Mouse (Mus musculus): ENCODE measurements around the gene Farp2. TPM values are rescaled to one million over a fixed set of nuclear protein-coding genes. Genes with fewer than 3 reads are reported as not detected.
A peak's percentile ranks its signal among the peaks of the same experiment; 100 is the strongest.

The Farp2 gene
- polyA plus RNA-seq, 1 experiment from 2014 or later, result 1.5 TPM

DNA sequence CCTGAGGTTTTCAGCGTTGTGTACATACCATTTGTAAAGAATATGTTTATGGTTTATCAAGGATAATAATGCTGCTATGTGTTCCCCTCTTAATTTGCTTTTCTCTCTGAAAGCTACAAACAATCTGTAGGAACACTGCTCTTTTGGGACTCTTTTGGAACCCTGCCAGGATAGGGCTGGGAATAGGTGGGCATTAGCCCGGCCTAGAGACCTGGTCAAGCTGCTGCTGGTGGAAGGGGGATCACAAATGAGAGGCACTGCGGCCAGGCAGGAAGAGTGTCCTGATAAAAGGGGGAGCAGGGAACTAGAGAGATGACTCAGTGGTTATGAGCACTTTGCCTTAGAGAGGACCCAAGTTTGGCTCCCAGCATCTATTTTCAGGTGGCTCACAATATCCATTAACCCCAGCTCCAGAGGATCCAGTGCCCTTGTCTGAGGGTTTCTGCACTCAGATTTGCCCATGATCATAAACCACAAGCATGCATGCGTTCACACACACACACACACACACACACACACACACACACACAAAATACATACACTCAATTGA lies 96.9 kb downstream of the Farp2 start:
- no peaks in the 10 kb centered on the region for H3K9me3 ChIP-seq (replicated peaks)
- H3K9ac ChIP-seq, result no peak overlapping the region
- no peaks in the 10 kb centered on the region for H3K4me1 ChIP-seq
- no peak overlapping the region for H3K27ac ChIP-seq
- H3K4me3 ChIP-seq, result no peak overlapping the region
- no peak overlapping the region for H3K4me2 ChIP-seq
- WGBS (ENCODE audit: insufficient replicate concordance), result 53% methylated on average over 4 of the region's 4 CpGs
- ATAC-seq, result no peak
- H3K27me3 ChIP-seq (replicated peaks), result no peaks in the 10 kb centered on the region
- no peaks in the 10 kb centered on the region for H3K36me3 ChIP-seq

DNA sequence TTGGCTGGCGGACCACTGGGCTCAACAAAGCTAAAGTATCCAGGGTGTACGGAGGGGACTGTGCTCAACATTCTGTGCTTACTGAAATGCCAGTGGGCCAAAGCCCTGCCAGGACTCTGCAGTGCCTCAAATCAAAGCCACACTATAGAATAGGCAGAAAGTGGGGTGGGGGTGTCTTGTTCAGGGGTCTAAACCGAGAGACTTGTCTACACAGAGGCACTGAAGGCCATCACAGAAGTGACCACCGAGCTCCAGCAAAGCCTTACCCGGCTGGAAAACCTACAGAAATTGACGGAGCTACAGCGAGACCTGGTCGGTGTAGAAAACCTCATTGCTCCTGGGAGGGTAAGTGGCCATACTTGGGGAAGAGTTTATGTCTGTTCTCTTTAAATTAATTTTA lies 97.9 kb downstream of the Farp2 start:
- H3K4me1 ChIP-seq, result no peaks in the 10 kb centered on the region
- H3K27ac ChIP-seq, result no peak overlapping the region
- no peak overlapping the region for H3K4me3 ChIP-seq
- H3K9ac ChIP-seq, result no peak overlapping the region
- H3K9me3 ChIP-seq (replicated peaks), result no peaks in the 10 kb centered on the region
- no peaks in the 10 kb centered on the region for H3K27me3 ChIP-seq (replicated peaks)
- no peak for ATAC-seq
- WGBS (ENCODE audit: insufficient replicate concordance), result 74% methylated on average over 8 of the region's 8 CpGs
- H3K4me2 ChIP-seq, result no peak overlapping the region
- no peaks in the 10 kb centered on the region for H3K36me3 ChIP-seq

DNA sequence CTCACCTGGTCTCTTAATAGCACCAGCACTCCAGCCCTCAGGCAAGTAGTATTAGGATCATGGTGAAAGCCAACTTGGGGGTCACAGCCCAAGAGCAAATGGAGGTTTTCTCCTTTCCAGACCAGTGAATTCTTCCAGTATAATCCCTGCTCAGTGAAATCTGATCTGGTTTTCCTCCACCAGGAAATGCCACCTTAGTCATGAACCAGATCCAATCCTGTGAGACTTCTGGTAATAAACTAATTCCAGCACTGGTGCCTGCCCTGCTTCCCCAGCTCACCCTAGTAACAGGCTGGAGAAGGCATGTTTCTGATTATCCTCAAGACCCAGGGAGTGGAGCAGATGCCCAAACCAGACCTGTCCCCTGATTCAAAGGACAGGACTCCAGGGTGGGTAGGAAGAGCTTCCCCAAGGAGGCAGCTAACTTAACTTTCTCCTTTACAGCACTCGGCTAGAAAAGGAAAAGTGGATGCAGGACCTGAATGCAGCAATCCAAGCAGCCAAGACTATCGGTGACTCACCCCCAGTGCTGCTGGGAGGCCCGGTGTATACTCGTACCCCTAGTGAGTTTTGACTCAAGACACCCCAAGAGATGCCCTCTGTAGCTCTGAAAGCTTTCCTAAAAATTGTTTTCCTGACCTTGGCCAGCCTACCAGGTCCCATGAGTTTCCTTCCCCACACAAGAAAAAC lies 106.3 kb downstream of the Farp2 start:
- H3K27me3 ChIP-seq (replicated peaks), result no peaks in the 10 kb centered on the region
- no peaks in the 10 kb centered on the region for H3K9me3 ChIP-seq (replicated peaks)
- H3K27ac ChIP-seq, result no peak overlapping the region
- ATAC-seq, result no peak
- H3K4me1 ChIP-seq, result peaks cover 25% of the 10 kb centered on the region
- H3K9ac ChIP-seq, result no peak overlapping the region
- no peak overlapping the region for H3K4me3 ChIP-seq
- H3K36me3 ChIP-seq, result peaks cover 29% of the 10 kb centered on the region
- H3K4me2 ChIP-seq, result no peak overlapping the region
- WGBS (ENCODE audit: insufficient replicate concordance), result 74% methylated on average over 4 of the region's 4 CpGs

DNA sequence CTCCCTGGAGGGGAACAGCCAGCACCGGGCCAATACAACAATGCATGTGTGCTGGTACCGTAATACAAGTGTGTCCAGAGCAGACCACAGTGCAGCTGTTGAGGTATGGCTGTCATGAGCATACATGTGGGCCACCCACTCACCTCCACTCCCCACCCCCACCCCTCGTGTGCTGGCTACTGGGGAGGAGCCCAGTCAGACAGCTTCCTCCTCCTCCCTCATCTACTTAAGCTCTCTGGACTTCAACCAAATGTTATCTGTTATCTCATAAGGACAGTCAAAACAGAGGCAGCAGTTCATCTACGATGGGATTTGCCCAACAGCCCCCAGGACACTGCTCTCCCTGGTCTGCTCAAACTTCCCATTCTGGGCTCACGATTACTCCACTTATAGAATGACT lies 107.1 kb downstream of the Farp2 start:
- Histone ChIP-seq H3K9ac (no peak overlapping the region), H3K4me2 (peak overlapping the region; percentile 20; the same call in 1 of the 2 replicates), H3K9me3 (replicated peaks) (no peaks in the 10 kb centered on the region), H3K27ac (no peak overlapping the region), H3K27me3 (replicated peaks) (no peaks in the 10 kb centered on the region), H3K36me3 (peaks cover 36% of the 10 kb centered on the region), H3K4me1 (peaks cover 29% of the 10 kb centered on the region), H3K4me3 (no peak overlapping the region)
- 35% methylated on average over 5 of the region's 5 CpGs for WGBS (ENCODE audit: insufficient replicate concordance)
- ATAC-seq, result peak; percentile 79

DNA sequence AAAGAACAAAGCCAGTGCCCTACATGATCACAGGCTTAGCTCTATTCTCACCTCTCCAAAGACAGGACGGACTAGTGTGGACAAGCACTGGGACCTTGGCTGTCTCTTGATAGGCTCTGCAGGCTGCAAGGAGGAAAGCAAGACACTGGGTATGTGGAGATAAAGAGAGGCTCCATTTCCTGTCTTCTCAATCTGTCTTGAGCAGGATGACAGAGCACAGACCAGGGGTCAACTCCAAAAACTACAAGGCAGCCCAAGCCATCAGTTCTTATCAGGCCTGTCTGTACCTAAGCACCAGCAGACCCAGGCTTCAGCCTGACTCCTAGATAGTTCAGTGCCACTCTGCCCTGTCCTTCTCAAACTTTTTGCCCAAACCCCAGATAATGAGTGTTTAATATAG lies 112.6 kb downstream of the Farp2 start:
- Histone ChIP-seq H3K9ac (no peak overlapping the region), H3K4me1 (peaks cover 41% of the 10 kb centered on the region), H3K27me3 (replicated peaks) (no peaks in the 10 kb centered on the region), H3K9me3 (replicated peaks) (no peaks in the 10 kb centered on the region), H3K36me3 (peaks cover 89% of the 10 kb centered on the region), H3K4me3 (no peak overlapping the region), H3K27ac (peak overlapping the region; percentile 54), H3K4me2 (no peak overlapping the region)
- WGBS (ENCODE audit: insufficient replicate concordance), result 19% methylated on average over 1 of the region's 1 CpGs
- peak; percentile 88 for ATAC-seq

DNA sequence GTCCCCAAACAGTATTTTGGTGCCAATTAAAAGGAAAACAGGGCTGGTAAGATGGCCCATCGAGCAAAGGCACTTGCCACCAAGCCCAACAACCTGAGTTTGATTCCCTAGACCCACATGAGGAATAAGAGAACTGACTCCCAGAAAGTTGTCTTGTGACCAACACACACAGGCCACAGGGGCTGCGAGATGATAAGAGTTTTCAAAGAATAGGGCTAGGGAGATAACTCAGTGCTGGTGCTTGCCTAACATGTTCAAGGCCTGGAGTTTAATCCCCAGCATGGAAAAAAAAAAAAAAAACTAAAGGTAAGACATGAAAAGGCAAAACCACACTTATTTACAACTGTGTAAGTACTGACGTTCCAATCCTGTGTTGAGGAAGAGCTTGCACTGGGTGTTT lies 118.9 kb downstream of the Farp2 start:
- ATAC-seq, result no peak
- Histone ChIP-seq H3K4me3 (no peak overlapping the region), H3K9ac (peak overlapping the region; percentile 28), H3K36me3 (peaks cover 53% of the 10 kb centered on the region), H3K9me3 (replicated peaks) (no peaks in the 10 kb centered on the region), H3K4me1 (peaks cover 50% of the 10 kb centered on the region), H3K4me2 (peak overlapping the region; percentile 39), H3K27me3 (replicated peaks) (no peaks in the 10 kb centered on the region), H3K27ac (peak overlapping the region; percentile 80)
- 30% methylated on average over 3 of the region's 3 CpGs for whole genome bisulfite sequencing (ENCODE audit: insufficient replicate concordance)

DNA sequence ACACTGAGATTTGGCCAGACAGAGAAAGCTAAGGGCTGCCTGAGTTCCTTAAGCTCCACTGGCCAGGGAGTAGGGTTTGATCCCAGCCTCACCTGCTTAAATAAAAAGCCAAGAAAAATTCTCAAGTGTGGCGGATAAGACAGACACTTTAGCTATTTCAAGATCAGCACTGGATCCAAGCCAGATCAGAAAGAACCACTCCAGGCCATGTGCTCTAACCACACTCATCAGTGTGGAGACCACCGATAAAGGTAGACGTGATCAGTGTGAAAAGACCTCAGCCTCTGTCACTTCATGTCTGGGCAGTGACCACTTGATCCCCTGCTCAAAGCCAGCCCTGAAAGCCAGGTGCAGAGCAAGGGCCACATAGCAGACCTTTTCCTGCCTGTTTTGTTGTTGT lies 120.8 kb downstream of the Farp2 start:
- Histone ChIP-seq H3K27ac (no peak overlapping the region), H3K9me3 (replicated peaks) (no peaks in the 10 kb centered on the region), H3K4me2 (0 out of 2 replicates have a peak overlapping the region, but pooled peaks have one; percentile 91), H3K27me3 (replicated peaks) (no peaks in the 10 kb centered on the region), H3K4me1 (peaks cover 55% of the 10 kb centered on the region), H3K36me3 (peaks cover 34% of the 10 kb centered on the region), H3K4me3 (no peak overlapping the region), H3K9ac (no peak overlapping the region)
- 65% methylated on average over 3 of the region's 3 CpGs for WGBS (ENCODE audit: insufficient replicate concordance)
- ATAC-seq, result no peak

DNA sequence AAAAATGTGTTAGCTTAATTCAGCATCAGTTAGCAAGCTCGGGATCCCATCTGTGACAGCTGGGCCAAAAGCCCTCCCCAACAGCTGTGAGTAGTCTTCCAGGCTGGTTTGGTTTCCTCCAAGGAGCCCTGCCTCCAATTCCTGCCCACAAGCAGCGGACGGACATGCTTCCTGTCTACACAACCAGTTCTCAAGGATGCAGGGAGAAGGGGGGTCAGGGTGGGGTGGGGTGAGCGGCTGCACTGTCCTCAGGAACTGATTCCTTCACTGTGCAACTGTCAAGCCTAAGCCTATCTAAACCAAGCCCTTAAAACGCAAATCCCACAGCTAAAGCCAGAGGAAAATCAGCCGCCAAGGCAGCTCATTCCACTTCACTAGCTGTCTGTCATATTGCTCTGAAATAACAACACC lies 122.6 kb downstream of the Farp2 start:
- Histone ChIP-seq H3K4me2 (peak overlapping the region; percentile 91), H3K9ac (peak overlapping the region; percentile 92), H3K9me3 (replicated peaks) (no peaks in the 10 kb centered on the region), H3K27ac (peak overlapping the region; percentile 90), H3K4me3 (peak overlapping the region; percentile 93), H3K4me1 (peaks cover 55% of the 10 kb centered on the region), H3K27me3 (replicated peaks) (no peaks in the 10 kb centered on the region), H3K36me3 (peaks cover 18% of the 10 kb centered on the region)
- WGBS (ENCODE audit: insufficient replicate concordance), result 10% methylated on average over 6 of the region's 6 CpGs
- ATAC-seq, result no peak

DNA sequence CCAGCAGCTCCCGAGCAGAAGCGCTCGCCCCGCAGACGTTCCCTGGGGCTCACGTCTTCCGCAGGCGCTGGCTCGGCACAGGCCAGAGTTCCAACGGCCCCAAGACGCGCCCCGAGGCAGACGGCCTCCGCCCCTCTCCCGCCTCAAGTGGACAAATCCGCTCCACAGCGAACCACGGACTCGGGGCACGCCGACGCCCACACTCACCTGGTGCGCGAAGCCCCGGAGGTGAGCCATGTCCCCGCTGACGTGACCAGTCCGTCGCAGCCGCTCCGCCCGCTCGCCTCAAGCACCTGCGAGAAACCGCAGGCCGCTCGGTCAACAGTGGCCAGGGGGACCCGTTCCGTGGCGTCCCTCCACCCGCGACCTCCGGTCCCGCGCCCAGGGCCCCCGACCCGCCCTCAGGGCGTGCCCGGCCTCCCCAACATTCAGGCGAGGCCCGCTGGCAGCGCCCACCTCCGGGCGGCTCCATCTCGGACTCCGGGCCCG lies 123.3 kb downstream of the Farp2 start:
- 1% methylated on average over 58 of the region's 58 CpGs for WGBS (ENCODE audit: insufficient replicate concordance)
- Histone ChIP-seq H3K36me3 (peaks cover 18% of the 10 kb centered on the region), H3K27me3 (replicated peaks) (no peaks in the 10 kb centered on the region), H3K9ac (peak overlapping the region; percentile 92), H3K4me3 (peak overlapping the region; percentile 93), H3K27ac (peak overlapping the region; percentile 90), H3K9me3 (replicated peaks) (no peaks in the 10 kb centered on the region), H3K4me1 (peaks cover 51% of the 10 kb centered on the region), H3K4me2 (peak overlapping the region; percentile 91)
- ATAC-seq, result peak; percentile 31

DNA sequence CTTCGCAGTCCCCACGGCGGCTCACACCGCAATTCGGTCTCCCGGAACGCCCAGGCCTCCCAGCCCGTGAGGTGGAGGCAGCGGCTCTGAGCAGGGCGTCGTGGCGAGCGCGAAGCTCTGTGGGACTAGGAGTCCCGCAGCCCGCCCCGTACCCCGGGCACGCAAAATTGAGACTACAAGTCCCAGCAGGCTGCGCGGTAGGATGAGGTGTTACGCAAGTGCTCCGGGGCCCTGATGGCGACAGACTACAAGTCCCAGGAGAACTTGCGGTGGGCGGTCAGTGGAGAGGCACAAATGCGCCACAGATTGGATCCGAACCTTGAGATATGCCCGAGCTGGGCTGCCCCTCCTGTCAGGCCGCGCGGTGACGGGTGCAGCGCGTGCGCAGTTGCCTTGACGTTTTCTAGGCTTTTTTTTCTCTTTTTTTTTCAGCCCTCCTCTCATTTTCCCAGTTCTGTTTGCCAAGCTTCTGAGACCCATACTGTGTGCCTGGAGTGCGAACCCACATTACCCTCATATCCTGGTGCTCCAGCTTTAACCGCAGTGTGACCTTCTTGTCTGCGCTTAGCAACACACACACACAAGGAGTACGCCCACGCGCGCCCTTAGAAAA lies 123.8 kb downstream of the Farp2 start:
- WGBS (ENCODE audit: insufficient replicate concordance), result 2% methylated on average over 44 of the region's 44 CpGs
- H3K27ac ChIP-seq, result peak overlapping the region; percentile 90

DNA sequence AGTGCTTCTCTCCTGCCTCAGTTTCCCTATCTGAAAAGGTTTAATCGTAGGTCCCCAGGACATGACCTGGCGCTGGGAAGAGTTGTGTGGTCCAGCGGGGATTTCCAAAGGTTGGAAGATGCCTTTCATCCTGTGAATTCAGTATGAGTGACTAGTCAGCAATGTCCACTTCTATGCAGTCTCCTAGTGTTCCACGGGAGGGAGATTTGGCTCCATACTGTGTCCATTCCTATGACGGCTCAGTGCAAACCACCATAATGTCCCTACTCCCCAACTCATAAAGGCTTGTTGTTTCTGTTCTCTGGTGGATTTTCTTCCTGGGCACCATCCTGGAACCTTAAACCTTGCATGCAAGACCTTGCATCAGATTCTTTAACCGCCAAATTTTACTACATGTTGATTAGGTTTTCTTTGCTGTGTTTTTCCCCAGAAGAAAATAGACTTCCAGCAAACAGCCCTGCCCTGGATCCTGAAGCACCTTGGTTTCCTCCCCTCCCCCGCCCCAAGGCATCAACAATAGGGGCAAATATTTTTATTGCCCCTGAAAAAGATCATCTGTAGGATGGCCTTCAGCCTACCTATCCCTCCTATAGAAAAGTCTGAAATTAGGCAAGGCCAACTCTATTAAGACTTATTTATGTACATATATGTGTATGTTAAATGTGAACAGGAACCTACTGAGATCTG lies 124.5 kb downstream of the Farp2 start:
- Histone ChIP-seq H3K36me3 (peaks cover 17% of the 10 kb centered on the region), H3K4me2 (peak overlapping the region; percentile 91), H3K4me1 (peaks cover 39% of the 10 kb centered on the region), H3K4me3 (peak overlapping the region; percentile 93), H3K9ac (peak overlapping the region; percentile 77), H3K9me3 (replicated peaks) (no peaks in the 10 kb centered on the region), H3K27ac (peak overlapping the region; percentile 84), H3K27me3 (replicated peaks) (no peaks in the 10 kb centered on the region)
- no peak for ATAC-seq
- 30% methylated on average over 7 of the region's 7 CpGs for WGBS (ENCODE audit: insufficient replicate concordance)

More for the DNA sequence above, 123.8 kb downstream of the Farp2 start:
- Histone ChIP-seq H3K4me3 (peak overlapping the region; percentile 93), H3K27me3 (replicated peaks) (no peaks in the 10 kb centered on the region), H3K4me2 (peak overlapping the region; percentile 91), H3K9ac (peak overlapping the region; percentile 92), H3K4me1 (peaks cover 45% of the 10 kb centered on the region), H3K36me3 (peaks cover 18% of the 10 kb centered on the region), H3K9me3 (replicated peaks) (no peaks in the 10 kb centered on the region)
- ATAC-seq, result peak; percentile 96

DNA sequence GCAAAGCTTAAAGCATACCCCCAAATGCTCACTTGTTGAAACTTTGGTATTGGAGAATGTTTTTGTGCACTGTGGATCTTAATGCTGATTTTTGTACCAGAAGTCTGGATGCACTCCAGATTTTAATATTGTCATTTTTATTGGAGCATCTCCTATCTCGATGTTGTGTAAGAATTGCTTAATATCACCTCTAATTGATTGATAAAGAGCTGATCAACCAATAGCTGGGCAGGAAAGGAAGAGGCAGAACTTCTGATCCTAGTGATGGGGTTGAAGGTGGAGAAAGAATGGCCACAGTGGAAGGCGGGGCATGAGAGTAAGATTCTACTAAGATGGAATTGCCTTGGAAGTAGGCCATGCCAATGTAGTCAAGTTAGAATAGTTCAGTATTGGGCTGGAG lies 130.1 kb downstream of the Farp2 start:
- Histone ChIP-seq H3K36me3 (no peaks in the 10 kb centered on the region), H3K27me3 (replicated peaks) (no peaks in the 10 kb centered on the region), H3K4me3 (no peak overlapping the region), H3K27ac (no peak overlapping the region), H3K4me2 (no peak overlapping the region), H3K9me3 (replicated peaks) (no peaks in the 10 kb centered on the region), H3K4me1 (no peaks in the 10 kb centered on the region), H3K9ac (no peak overlapping the region)
- no peak for ATAC-seq
- 82% methylated on average over 2 of the region's 2 CpGs for WGBS (ENCODE audit: insufficient replicate concordance)

Data from liver, embryonic 12.5 days (tissue).